ENCODE assay signal across 25 mouse cellular contexts in the genomic region with DNA sequence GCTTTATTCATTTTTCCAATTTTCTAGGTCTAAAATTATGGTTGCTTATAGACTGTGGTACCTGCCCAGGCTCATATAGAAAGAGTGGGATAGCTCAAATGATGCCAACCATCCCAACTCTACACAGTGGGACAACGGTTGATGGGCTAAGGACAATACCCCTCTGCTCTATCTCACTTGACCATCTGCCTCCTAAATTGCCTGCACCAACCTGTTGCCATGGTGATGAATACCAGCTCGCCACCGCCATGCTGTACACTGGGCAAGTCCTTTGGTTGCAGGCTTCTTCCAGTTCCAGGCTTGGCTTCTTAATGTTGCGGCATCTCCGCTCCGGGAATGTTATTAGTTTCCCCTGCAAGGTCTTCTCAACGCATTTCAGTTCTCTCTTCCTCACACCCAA.
A peak's percentile ranks its signal among the peaks of the same experiment; 100 is the strongest.
DNase-seq lines count a peak whose midpoint lies in the region; ATAC-seq and TF ChIP-seq lines count a peak whose summit lies in the region.
"Had no signal": no experiment of that assay in that cellular context is flagged by ENCODE, and none has a peak within 500 bp of the region (broad histone marks: within the 10 kb centered on the region; RNA-seq: fewer than 3 reads in every experiment).

No protein-coding gene starts in this region.

- H3K27me3 ChIP-seq in hindbrain, embryonic 11.5 days (ENCODE audit: control insufficient read depth, insufficient read depth, low read length): no peaks in the 10 kb centered on the region
- no peaks in the 10 kb centered on the region for H3K27me3 ChIP-seq in hindbrain, embryonic 16.5 days (replicated peaks; ENCODE audit: control insufficient read depth, insufficient read depth, low read length)
- H3K27me3 ChIP-seq in neural tube, embryonic 12.5 days (replicated peaks): no peaks in the 10 kb centered on the region
- H3K27me3 ChIP-seq: forebrain, embryonic 13.5 days; heart, embryonic 12.5 days; hindbrain, embryonic 15.5 days; liver, embryonic 12.5 days; midbrain, embryonic 12.5 days had no signal

- TF ChIP-seq CTCF in layer of hippocampus, adult 2 months (conservative IDR thresholded peaks at IDR 0.05): no peak

- H3K9ac ChIP-seq in hindbrain, embryonic 11.5 days (ENCODE audit: low read depth, low read length): no peak overlapping the region
- no peak overlapping the region for H3K9ac ChIP-seq in hindbrain, embryonic 16.5 days (ENCODE audit: low read depth, low read length)
- H3K9ac ChIP-seq in neural tube, embryonic 12.5 days: no peak overlapping the region
- H3K9ac ChIP-seq: forebrain, embryonic 13.5 days; heart, embryonic 12.5 days; hindbrain, embryonic 15.5 days; limb, embryonic 13.5 days; liver, embryonic 12.5 days; midbrain, embryonic 12.5 days had no signal

- no peaks in the 10 kb centered on the region for H3K4me1 ChIP-seq in hindbrain, embryonic 11.5 days (replicated peaks; ENCODE audit: control insufficient read depth, insufficient read depth, low read length)
- no peaks in the 10 kb centered on the region for H3K4me1 ChIP-seq in hindbrain, embryonic 16.5 days (ENCODE audit: control insufficient read depth, insufficient read depth, low read depth, low read length)
- H3K4me1 ChIP-seq in neural tube, embryonic 12.5 days: 0 out of 2 replicates have a peak, but pooled peaks cover 3% of the 10 kb centered on the region
- H3K4me1 ChIP-seq: heart, embryonic 12.5 days; hindbrain, embryonic 15.5 days; limb, embryonic 13.5 days; liver, embryonic 12.5 days had no signal

- H3K4me2 ChIP-seq in hindbrain, embryonic 11.5 days (replicated peaks; ENCODE audit: low read depth, low read length): no peak overlapping the region
- no peak overlapping the region for H3K4me2 ChIP-seq in hindbrain, embryonic 16.5 days (ENCODE audit: low read length)
- no peak overlapping the region for H3K4me2 ChIP-seq in neural tube, embryonic 12.5 days (replicated peaks)
- H3K4me2 ChIP-seq: forebrain, embryonic 13.5 days; heart, embryonic 12.5 days; hindbrain, embryonic 15.5 days; limb, embryonic 13.5 days; liver, embryonic 12.5 days; midbrain, embryonic 12.5 days had no signal

- no peaks in the 10 kb centered on the region for H3K36me3 ChIP-seq in hindbrain, embryonic 11.5 days (ENCODE audit: control insufficient read depth, insufficient read depth, low read length)
- H3K36me3 ChIP-seq in hindbrain, embryonic 16.5 days (ENCODE audit: control insufficient read depth, insufficient read depth, low read length): no peaks in the 10 kb centered on the region
- no peaks in the 10 kb centered on the region for H3K36me3 ChIP-seq in neural tube, embryonic 12.5 days
- H3K36me3 ChIP-seq: heart, embryonic 12.5 days; hindbrain, embryonic 15.5 days; limb, embryonic 13.5 days; liver, embryonic 12.5 days; midbrain, embryonic 12.5 days had no signal

- DNase-seq in embryo, embryonic 11 days: peak; percentile 24
- no peak for DNase-seq in embryo, embryonic 10.5 days (ENCODE audit: low spot score)
- DNase-seq in hindbrain, embryonic 11.5 days (ENCODE audit: low spot score): peak; percentile 41
- no peak for DNase-seq in neural tube, embryonic 10.5 days (ENCODE audit: extremely low spot score, low spot score)
- DNase-seq in layer of hippocampus, adult 2 months (ENCODE audit: low spot score in 2 of 2): no peak
- DNase-seq: adrenal gland, postnatal 36 days; cerebellum, adult 11 months; cerebellum, postnatal 14 days; gastrocnemius, postnatal 14 days; heart, adult 11 months; heart, postnatal 10 days; kidney, adult 9 months; kidney, postnatal 14 days; lung, adult 18-20 months; lung, postnatal 10 days had no signal

- WGBS in hindbrain, embryonic 11.5 days: 60% methylated on average over 7 of the region's 7 CpGs
- 42% methylated on average over 7 of the region's 7 CpGs for WGBS in hindbrain, embryonic 16.5 days
- 51% methylated on average over 7 of the region's 7 CpGs for WGBS in neural tube, embryonic 12.5 days

- no peak overlapping the region for H3K4me3 ChIP-seq in hindbrain, embryonic 11.5 days (ENCODE audit: low read depth, low read length)
- H3K4me3 ChIP-seq in hindbrain, embryonic 16.5 days (ENCODE audit: low read length): no peak overlapping the region
- no peak overlapping the region for H3K4me3 ChIP-seq in neural tube, embryonic 12.5 days
- no peak overlapping the region for H3K4me3 ChIP-seq in layer of hippocampus, adult 2 months
- H3K4me3 ChIP-seq: forebrain, embryonic 13.5 days; heart, embryonic 12.5 days; hindbrain, embryonic 15.5 days; limb, embryonic 13.5 days; liver, embryonic 12.5 days; midbrain, embryonic 12.5 days had no signal

- peak; percentile 89 for ATAC-seq in hindbrain, embryonic 11.5 days (ENCODE audit: low FRiP score)
- ATAC-seq in hindbrain, embryonic 16.5 days: no peak
- peak; percentile 33; the same call in 1 of the 2 replicates for ATAC-seq in neural tube, embryonic 12.5 days (ENCODE audit: low FRiP score, low read depth)
- ATAC-seq: CD4-positive, CD25-positive, alpha-beta regulatory T cell, adult 4 months; forebrain, embryonic 13.5 days; intestine, embryonic 16.5 days; liver, embryonic 12.5 days had no signal

- no peak overlapping the region for H3K27ac ChIP-seq in hindbrain, embryonic 11.5 days (ENCODE audit: low read depth, low read length)
- no peak overlapping the region for H3K27ac ChIP-seq in hindbrain, embryonic 16.5 days (ENCODE audit: low read depth, low read length)
- H3K27ac ChIP-seq in neural tube, embryonic 12.5 days: no peak overlapping the region
- H3K27ac ChIP-seq in layer of hippocampus, adult 2 months: no peak overlapping the region
- H3K27ac ChIP-seq: forebrain, embryonic 13.5 days; hindbrain, embryonic 15.5 days; limb, embryonic 13.5 days; liver, embryonic 12.5 days; midbrain, embryonic 12.5 days had no signal

- no peaks in the 10 kb centered on the region for H3K9me3 ChIP-seq in hindbrain, embryonic 11.5 days (ENCODE audit: control insufficient read depth, low read length)
- H3K9me3 ChIP-seq in hindbrain, embryonic 16.5 days (ENCODE audit: control insufficient read depth, low read length): no peaks in the 10 kb centered on the region
- H3K9me3 ChIP-seq in neural tube, embryonic 12.5 days: no peaks in the 10 kb centered on the region
- H3K9me3 ChIP-seq: forebrain, embryonic 13.5 days; heart, embryonic 12.5 days; hindbrain, embryonic 15.5 days; limb, embryonic 13.5 days; liver, embryonic 12.5 days; midbrain, embryonic 12.5 days had no signal

Comparison
In these comparisons a context has a peak if more than half of its experiments do, and no peak if none do; other contexts are left out.
1. DNase-seq: peak in embryo, embryonic 11 days (single experiment) and hindbrain, embryonic 11.5 days (single experiment); none in embryo, embryonic 10.5 days (single experiment), neural tube, embryonic 10.5 days (single experiment) and layer of hippocampus, adult 2 months (0 of 2).